Mouse (Mus musculus): ENCODE measurements at regions not wholly inside any gene's neighbourhood (a gene's known extent, or its start where the extent isn't known, plus 50 kb on each side); places are given as distances from the start of the nearest gene placed in this dataset.
A peak's percentile ranks its signal among the peaks of the same experiment; 100 is the strongest.

GRCm38 (mm10) chr9:101404441-101405081 is 153.0 kb upstream of the Ppp2r3a start:
- H3K9ac ChIP-seq = no peak overlapping the region
- DNase-seq (peak; percentile 21), ATAC-seq (ENCODE audit: insufficient read depth) (no peak)
- no peaks in the 10 kb centered on the region for H3K27me3 ChIP-seq (ENCODE audit: insufficient read depth, low read length)
- no peaks in the 10 kb centered on the region for H3K36me3 ChIP-seq (ENCODE audit: insufficient read depth)
- H3K4me3 ChIP-seq (ENCODE audit: low read depth, low read length) = no peak overlapping the region
- H3K9me3 ChIP-seq (ENCODE audit: low read depth, low read length) = no peaks in the 10 kb centered on the region
- 33% methylated on average over 13 of the region's 13 CpGs for WGBS
- H3K4me1 ChIP-seq (ENCODE audit: insufficient read depth) = no peaks in the 10 kb centered on the region
- H3K27ac ChIP-seq (ENCODE audit: low read depth) = no peak overlapping the region
- no peak overlapping the region for H3K4me2 ChIP-seq
- no peak for TF ChIP-seq CTCF (IDR thresholded peaks at IDR 0.05; ENCODE audit: low read depth)

GRCm38 (mm10) chr9:101404034-101404433 is 152.4 kb upstream of the Ppp2r3a start:
- no peak for TF ChIP-seq CTCF (IDR thresholded peaks at IDR 0.05; ENCODE audit: low read depth)
- no peaks in the 10 kb centered on the region for H3K9me3 ChIP-seq (ENCODE audit: low read depth, low read length)

DNA sequence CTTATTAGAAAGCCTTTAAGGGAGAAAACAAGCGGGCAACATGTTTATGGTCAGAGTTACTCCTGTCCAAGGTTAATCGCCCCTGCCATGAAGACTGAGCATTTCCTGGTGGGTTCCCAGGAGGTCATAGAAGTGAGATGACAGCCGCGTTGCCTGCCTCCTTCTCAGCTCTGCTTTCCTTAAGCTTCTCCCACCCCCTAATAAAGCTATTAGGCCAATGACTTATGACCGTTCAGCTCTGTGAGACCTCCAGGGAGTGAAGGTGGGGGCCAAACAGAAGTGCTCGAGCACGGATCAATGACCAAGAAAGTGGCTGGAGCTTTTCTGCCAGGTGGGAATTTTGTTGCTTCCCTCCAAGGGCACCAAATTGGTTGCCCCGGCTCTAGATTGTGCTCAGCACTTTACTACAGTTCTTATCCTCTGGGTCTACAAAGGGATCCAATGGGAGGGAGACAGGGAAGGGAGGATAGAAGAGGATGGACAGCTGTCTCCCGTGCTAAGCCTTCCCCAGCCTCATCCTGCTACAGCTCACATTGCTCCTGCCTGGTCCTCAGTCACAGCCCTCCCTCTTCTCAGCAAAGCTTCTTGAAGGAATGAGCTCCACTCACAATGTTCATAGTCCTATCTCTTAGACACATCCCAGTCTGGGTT is 151.1 kb upstream of the Ppp2r3a start:
- H3K4me1 ChIP-seq (ENCODE audit: insufficient read depth) = no peaks in the 10 kb centered on the region
- H3K4me3 ChIP-seq (ENCODE audit: low read depth, low read length) = no peak overlapping the region
- H3K27ac ChIP-seq (ENCODE audit: low read depth) = no peak overlapping the region
- H3K9me3 ChIP-seq (ENCODE audit: low read depth, low read length) = no peaks in the 10 kb centered on the region
- H3K27me3 ChIP-seq (ENCODE audit: insufficient read depth, low read length) = no peaks in the 10 kb centered on the region
- DNase-seq (no peak), ATAC-seq (ENCODE audit: insufficient read depth) (no peak)
- H3K36me3 ChIP-seq (ENCODE audit: insufficient read depth) = no peaks in the 10 kb centered on the region
- whole genome bisulfite sequencing = 78% methylated on average over 9 of the region's 9 CpGs
- no peak overlapping the region for H3K4me2 ChIP-seq
- no peak for TF ChIP-seq CTCF (IDR thresholded peaks at IDR 0.05; ENCODE audit: low read depth)
- no peak overlapping the region for H3K9ac ChIP-seq

More at GRCm38 (mm10) chr9:101404034-101404433, 152.4 kb upstream of the Ppp2r3a start:
- DNase-seq (no peak), ATAC-seq (ENCODE audit: insufficient read depth) (no peak)
- Histone ChIP-seq H3K9ac (no peak overlapping the region), H3K4me2 (no peak overlapping the region), H3K27ac (ENCODE audit: low read depth) (no peak overlapping the region), H3K27me3 (ENCODE audit: insufficient read depth, low read length) (no peaks in the 10 kb centered on the region), H3K36me3 (ENCODE audit: insufficient read depth) (no peaks in the 10 kb centered on the region), H3K4me1 (ENCODE audit: insufficient read depth) (no peaks in the 10 kb centered on the region), H3K4me3 (ENCODE audit: low read depth, low read length) (no peak overlapping the region)
- WGBS = 57% methylated on average over 3 of the region's 3 CpGs

- Histone ChIP-seq H3K9me3 (ENCODE audit: low read depth, low read length) (no peaks in the 10 kb centered on the region), H3K4me1 (ENCODE audit: insufficient read depth) (no peaks in the 10 kb centered on the region), H3K4me3 (ENCODE audit: low read depth, low read length) (no peak overlapping the region), H3K9ac (no peak overlapping the region), H3K4me2 (no peak overlapping the region), H3K27ac (ENCODE audit: low read depth) (no peak overlapping the region), H3K27me3 (ENCODE audit: insufficient read depth, low read length) (no peaks in the 10 kb centered on the region), H3K36me3 (ENCODE audit: insufficient read depth) (no peaks in the 10 kb centered on the region)
- 61% methylated on average over 9 of the region's 9 CpGs for WGBS
- ATAC-seq (ENCODE audit: insufficient read depth) (no peak), DNase-seq (peak; percentile 17)
- TF ChIP-seq CTCF (IDR thresholded peaks at IDR 0.05; ENCODE audit: low read depth) = no peak
Measured at GRCm38 (mm10) chr9:101401416-101401815, 149.8 kb upstream of the Ppp2r3a start.

DNA sequence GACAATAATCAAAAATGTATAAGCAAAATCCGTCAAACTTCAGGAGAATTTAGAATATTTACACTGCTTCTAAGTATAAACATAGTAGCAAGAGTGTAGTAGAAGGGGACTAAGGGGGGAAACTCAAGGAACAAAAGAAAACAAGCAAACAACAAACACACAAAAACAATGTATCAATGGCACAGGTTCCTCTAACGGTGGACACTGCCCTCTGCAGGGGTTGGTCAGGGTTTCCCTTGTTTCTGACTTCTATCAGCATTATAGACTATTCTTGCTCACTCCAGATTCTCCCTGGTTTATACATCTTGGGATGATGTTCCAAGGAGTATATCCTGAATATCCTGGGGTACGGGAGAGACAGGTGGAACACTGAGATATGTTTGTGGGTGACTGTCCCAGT is 147.3 kb upstream of the Ppp2r3a start:
- Histone ChIP-seq H3K27me3 (ENCODE audit: insufficient read depth, low read length) (no peaks in the 10 kb centered on the region), H3K4me1 (ENCODE audit: insufficient read depth) (no peaks in the 10 kb centered on the region), H3K9me3 (ENCODE audit: low read depth, low read length) (no peaks in the 10 kb centered on the region), H3K4me2 (no peak overlapping the region), H3K27ac (ENCODE audit: low read depth) (no peak overlapping the region), H3K4me3 (ENCODE audit: low read depth, low read length) (no peak overlapping the region), H3K36me3 (ENCODE audit: insufficient read depth) (no peaks in the 10 kb centered on the region), H3K9ac (no peak overlapping the region)
- ATAC-seq (ENCODE audit: insufficient read depth) (no peak), DNase-seq (no peak)
- 58% methylated on average over 3 of the region's 3 CpGs for WGBS
- TF ChIP-seq CTCF (IDR thresholded peaks at IDR 0.05; ENCODE audit: low read depth) = no peak

GRCm38 (mm10) chr9:101369380-101369779 is 117.8 kb upstream of the Ppp2r3a start:
- peak; percentile 75; the same call in 1 of the 2 replicates for ATAC-seq (ENCODE audit: insufficient read depth)
- 17% methylated on average over 2 of the region's 2 CpGs for WGBS
- Histone ChIP-seq H3K27ac (ENCODE audit: low read depth) (no peak overlapping the region), H3K36me3 (ENCODE audit: insufficient read depth) (no peaks in the 10 kb centered on the region), H3K27me3 (ENCODE audit: insufficient read depth, low read length) (no peaks in the 10 kb centered on the region), H3K4me3 (ENCODE audit: low read depth, low read length) (no peak overlapping the region), H3K4me2 (no peak overlapping the region), H3K9me3 (ENCODE audit: low read depth, low read length) (no peaks in the 10 kb centered on the region), H3K4me1 (ENCODE audit: insufficient read depth) (no peaks in the 10 kb centered on the region), H3K9ac (no peak overlapping the region)
- peak; percentile 36 for DNase-seq
- TF ChIP-seq CTCF (IDR thresholded peaks at IDR 0.05; ENCODE audit: low read depth) = 0 out of 2 replicates have a peak, but pooled peaks have one; percentile 3

- H3K9ac ChIP-seq = no peak overlapping the region
- H3K27me3 ChIP-seq (ENCODE audit: insufficient read depth, low read length) = no peaks in the 10 kb centered on the region
- no peak overlapping the region for H3K27ac ChIP-seq (ENCODE audit: low read depth)
- H3K36me3 ChIP-seq (ENCODE audit: insufficient read depth) = no peaks in the 10 kb centered on the region
- ATAC-seq (ENCODE audit: insufficient read depth) (no peak), DNase-seq (no peak)
- H3K4me1 ChIP-seq (ENCODE audit: insufficient read depth) = no peaks in the 10 kb centered on the region
- H3K4me3 ChIP-seq (ENCODE audit: low read depth, low read length) = no peak overlapping the region
- H3K9me3 ChIP-seq (ENCODE audit: low read depth, low read length) = no peaks in the 10 kb centered on the region
- H3K4me2 ChIP-seq = no peak overlapping the region
- 77% methylated on average over 6 of the region's 6 CpGs for WGBS
- TF ChIP-seq CTCF (IDR thresholded peaks at IDR 0.05; ENCODE audit: low read depth) = no peak
Measured at GRCm38 (mm10) chr9:101356607-101357006, 105.0 kb upstream of the Ppp2r3a start.
